Mouse (Mus musculus) cerebellum, postnatal 25 days (tissue): Measurements from ENCODE around the gene Tgif2lx1.
"Not testable (repeated sequence)": the region's sequence is repeated elsewhere in the genome, so short reads cannot be mapped to it uniquely, and the experiment has no call there.

Experiments
- DNase-seq, 2 experiments: peaks; one replicate each; pipeline ENCODE4 v3.0.0; 2021; ENCODE audit warnings: mixed read lengths in 2 of 2

Gene Tgif2lx1

GRCm38 (mm10) chrX:118480637-118481036, at the start of gene Tgif2lx1:
Gene Tgif2lx1 (minus strand): TSS chrX:118480737.
- not testable (repeated sequence) for DNase-seq
